Mouse (Mus musculus) forebrain, embryonic 13.5 days (tissue): ENCODE data around the gene Trio. TPM values are rescaled to one million over a fixed set of nuclear protein-coding genes. Genes with fewer than 3 reads are reported as not detected.

Experiments
- ATAC-seq: fragments of 200-750 bp; cut with Nextera tagmentation; 2 replicates; pipeline ENCODE4 v1.8.0; 2017
- H3K27ac ChIP-seq: fragments of 300-500 bp; sonication (generic); 2 replicates; pipeline ENCODE4 v1.5.1; 2015; ENCODE audit warnings: inconsistent platforms, mild to moderate bottlenecking, moderate library complexity
- H3K27me3 ChIP-seq: fragments of 300-500 bp; sonication (generic); 2 replicates; pipeline ENCODE4 v1.6.1; 2015; ENCODE audit warnings: mild to moderate bottlenecking, inconsistent platforms
- H3K36me3 ChIP-seq: fragments of 300-500 bp; sonication (generic); 2 replicates; pipeline ENCODE4 v1.6.1; 2015; ENCODE audit warnings: mild to moderate bottlenecking, inconsistent platforms; ENCODE audit not compliant: poor library complexity, severe bottlenecking
- H3K4me1 ChIP-seq: fragments of 300-500 bp; sonication (generic); 2 replicates; pipeline ENCODE4 v1.6.1; 2015; ENCODE audit warnings: inconsistent platforms
- H3K4me2 ChIP-seq: fragments of 300-500 bp; sonication (generic); 2 replicates; pipeline ENCODE4 v1.6.1; 2015; ENCODE audit warnings: inconsistent platforms, mild to moderate bottlenecking, moderate library complexity
- H3K4me3 ChIP-seq: fragments of 300-500 bp; sonication (generic); 2 replicates; pipeline ENCODE4 v1.5.1; 2015; ENCODE audit warnings: mild to moderate bottlenecking, inconsistent platforms
- H3K9ac ChIP-seq: fragments of 300-500 bp; sonication (generic); 2 replicates; pipeline ENCODE4 v1.6.1; 2015; ENCODE audit warnings: mild to moderate bottlenecking, inconsistent platforms
- H3K9me3 ChIP-seq: fragments of 300-500 bp; sonication (generic); replicated peaks from 2 replicates; pipeline ENCODE4 v1.6.1; 2016; ENCODE audit warnings: inconsistent platforms
- WGBS: fragments of 180-500 bp; shearing (Covaris S2); methylation state at CpG from one replicate; pipeline ENCODE4 v1.1.7; 2015; 5-methylcytosine and 5-hydroxymethylcytosine counted together
- polyA plus RNA-seq: library from polyadenylated mRNA; unstranded; fragments of >200 nt; fragmentation: Nextera tagmentation; extraction: Ambion mirVana; gene quantifications from 2 replicates; pipeline ENCODE4 v1.2.1, GENCODE M21; 2015

Gene Trio
- polyA plus RNA-seq, 1 experiment from 2014 or later: 36.0 TPM

- Histone ChIP-seq H3K9me3 (no peaks in the 10 kb centered on the region), H3K27ac (0 out of 2 replicates have a peak overlapping the region, but pooled peaks have one; percentile 6), H3K4me2 (no peak overlapping the region), H3K4me1 (peaks cover 63% of the 10 kb centered on the region), H3K9ac (no peak overlapping the region), H3K4me3 (no peak overlapping the region), H3K27me3 (no peaks in the 10 kb centered on the region), H3K36me3 (no peaks in the 10 kb centered on the region)
- 53% methylated on average over 8 of the region's 8 CpGs for WGBS
- no peak for ATAC-seq
These were observed 99.8 kb downstream of the Trio start for GRCm38 (mm10) chr15:27925865-27926264.

GRCm38 (mm10) chr15:27925004-27925635 lies 100.5 kb downstream of the Trio start:
- Histone ChIP-seq H3K9me3 (no peaks in the 10 kb centered on the region), H3K27ac (peak overlapping the region; percentile 44; the same call in 1 of the 2 replicates), H3K27me3 (no peaks in the 10 kb centered on the region), H3K36me3 (no peaks in the 10 kb centered on the region), H3K4me1 (peaks cover 61% of the 10 kb centered on the region), H3K9ac (0 out of 2 replicates have a peak overlapping the region, but pooled peaks have one; percentile 30), H3K4me2 (peak overlapping the region; percentile 13), H3K4me3 (no peak overlapping the region)
- no peak for ATAC-seq
- 36% methylated on average over 15 of the region's 15 CpGs for WGBS

- 16% methylated on average over 5 of the region's 5 CpGs for WGBS
- peak overlapping the region; percentile 72; the same call in 1 of the 2 replicates for H3K27ac ChIP-seq
- peak overlapping the region; percentile 61 for H3K4me2 ChIP-seq
- H3K36me3 ChIP-seq: no peaks in the 10 kb centered on the region
- H3K9ac ChIP-seq: peak overlapping the region; percentile 52
- ATAC-seq: peak; percentile 37
- H3K4me1 ChIP-seq: peaks cover 71% of the 10 kb centered on the region
- H3K27me3 ChIP-seq: no peaks in the 10 kb centered on the region
- H3K4me3 ChIP-seq: peak overlapping the region; percentile 35
- no peaks in the 10 kb centered on the region for H3K9me3 ChIP-seq
These were observed 101.7 kb downstream of the Trio start for GRCm38 (mm10) chr15:27923987-27924341.

- H3K9ac ChIP-seq: peak overlapping the region; percentile 52
- peak overlapping the region; percentile 61 for H3K4me2 ChIP-seq
- no peaks in the 10 kb centered on the region for H3K27me3 ChIP-seq
- ATAC-seq: peak; percentile 95
- 5% methylated on average over 21 of the region's 21 CpGs for WGBS
- peak overlapping the region; percentile 35 for H3K4me3 ChIP-seq
- no peaks in the 10 kb centered on the region for H3K36me3 ChIP-seq
- peaks cover 76% of the 10 kb centered on the region for H3K4me1 ChIP-seq
- H3K27ac ChIP-seq: peak overlapping the region; percentile 72
- H3K9me3 ChIP-seq: no peaks in the 10 kb centered on the region
These were observed 102.2 kb downstream of the Trio start for GRCm38 (mm10) chr15:27923280-27923986.

- H3K4me1 ChIP-seq: peaks cover 67% of the 10 kb centered on the region
- H3K9me3 ChIP-seq: no peaks in the 10 kb centered on the region
These were observed 104.9 kb downstream of the Trio start for GRCm38 (mm10) chr15:27920751-27921150.

GRCm38 (mm10) chr15:27919540-27919939 lies 106.1 kb downstream of the Trio start:
- Histone ChIP-seq H3K4me2 (no peak overlapping the region), H3K27me3 (no peaks in the 10 kb centered on the region), H3K9ac (0 out of 2 replicates have a peak overlapping the region, but pooled peaks have one; percentile 16), H3K4me1 (peaks cover 55% of the 10 kb centered on the region), H3K27ac (no peak overlapping the region), H3K9me3 (no peaks in the 10 kb centered on the region), H3K4me3 (no peak overlapping the region), H3K36me3 (no peaks in the 10 kb centered on the region)
- ATAC-seq: peak; percentile 69
- 17% methylated on average over 5 of the region's 5 CpGs for WGBS

More at GRCm38 (mm10) chr15:27920751-27921150, 104.9 kb downstream of the Trio start:
- WGBS: 56% methylated on average over 3 of the region's 3 CpGs
- Histone ChIP-seq H3K4me2 (no peak overlapping the region), H3K4me3 (no peak overlapping the region), H3K36me3 (no peaks in the 10 kb centered on the region), H3K27ac (no peak overlapping the region), H3K27me3 (no peaks in the 10 kb centered on the region), H3K9ac (no peak overlapping the region)
- ATAC-seq: no peak

GRCm38 (mm10) chr15:27918798-27919197 lies 106.8 kb downstream of the Trio start:
- Histone ChIP-seq H3K36me3 (no peaks in the 10 kb centered on the region), H3K9ac (peak overlapping the region; percentile 7; the same call in 1 of the 2 replicates), H3K27ac (peak overlapping the region; percentile 7), H3K9me3 (no peaks in the 10 kb centered on the region), H3K4me3 (no peak overlapping the region), H3K4me2 (no peak overlapping the region), H3K4me1 (peaks cover 48% of the 10 kb centered on the region), H3K27me3 (no peaks in the 10 kb centered on the region)
- WGBS: 83% methylated on average over 9 of the region's 9 CpGs
- ATAC-seq: no peak

- H3K27me3 ChIP-seq: no peaks in the 10 kb centered on the region
- whole genome bisulfite sequencing: 68% methylated on average over 4 of the region's 4 CpGs
- no peak overlapping the region for H3K9ac ChIP-seq
- H3K4me3 ChIP-seq: no peak overlapping the region
- 0 out of 2 replicates have a peak, but pooled peaks cover 8% of the 10 kb centered on the region for H3K36me3 ChIP-seq
- no peak overlapping the region for H3K27ac ChIP-seq
- H3K4me1 ChIP-seq: peaks cover 26% of the 10 kb centered on the region
- ATAC-seq: no peak
- no peak overlapping the region for H3K4me2 ChIP-seq
- H3K9me3 ChIP-seq: no peaks in the 10 kb centered on the region
These were observed 109.4 kb downstream of the Trio start for GRCm38 (mm10) chr15:27916204-27916603.

- Histone ChIP-seq H3K27ac (no peak overlapping the region), H3K4me3 (no peak overlapping the region), H3K9ac (no peak overlapping the region), H3K9me3 (no peaks in the 10 kb centered on the region), H3K36me3 (peaks cover 17% of the 10 kb centered on the region; the same call in 1 of the 2 replicates), H3K4me1 (0 out of 2 replicates have a peak, but pooled peaks cover under 1% of the 10 kb centered on the region), H3K4me2 (no peak overlapping the region), H3K27me3 (no peaks in the 10 kb centered on the region)
- 70% methylated on average over 3 of the region's 3 CpGs for WGBS
- ATAC-seq: no peak
These were observed 112.6 kb downstream of the Trio start for GRCm38 (mm10) chr15:27913013-27913412.

- H3K9ac ChIP-seq: no peak overlapping the region
- H3K9me3 ChIP-seq: no peaks in the 10 kb centered on the region
- no peak for ATAC-seq
- H3K27ac ChIP-seq: no peak overlapping the region
- peaks cover 17% of the 10 kb centered on the region; the same call in 1 of the 2 replicates for H3K36me3 ChIP-seq
- peaks cover 17% of the 10 kb centered on the region for H3K4me1 ChIP-seq
- no peak overlapping the region for H3K4me2 ChIP-seq
- no peaks in the 10 kb centered on the region for H3K27me3 ChIP-seq
- no peak overlapping the region for H3K4me3 ChIP-seq
- WGBS: 90% methylated on average over 9 of the region's 9 CpGs
These were observed 114.5 kb downstream of the Trio start for GRCm38 (mm10) chr15:27911196-27911595.

GRCm38 (mm10) chr15:27910179-27910578 lies 115.5 kb downstream of the Trio start:
- 88% methylated on average over 7 of the region's 7 CpGs for WGBS
- Histone ChIP-seq H3K27me3 (no peaks in the 10 kb centered on the region), H3K9me3 (no peaks in the 10 kb centered on the region), H3K36me3 (peaks cover 17% of the 10 kb centered on the region; the same call in 1 of the 2 replicates), H3K9ac (no peak overlapping the region), H3K4me2 (no peak overlapping the region), H3K4me1 (peaks cover 25% of the 10 kb centered on the region), H3K4me3 (no peak overlapping the region), H3K27ac (no peak overlapping the region)
- ATAC-seq: no peak

- Histone ChIP-seq H3K4me2 (no peak overlapping the region), H3K4me3 (no peak overlapping the region), H3K27me3 (no peaks in the 10 kb centered on the region), H3K9me3 (no peaks in the 10 kb centered on the region), H3K27ac (peak overlapping the region; percentile 40; the same call in 1 of the 2 replicates), H3K36me3 (peaks cover 24% of the 10 kb centered on the region), H3K4me1 (peaks cover 48% of the 10 kb centered on the region), H3K9ac (no peak overlapping the region)
- WGBS: 75% methylated on average over 5 of the region's 5 CpGs
- no peak for ATAC-seq
These were observed 118.0 kb downstream of the Trio start for GRCm38 (mm10) chr15:27907649-27908048.
